Mouse (Mus musculus): ENCODE results near the gene Mfsd2b. TPM values are rescaled to one million over a fixed set of nuclear protein-coding genes. Genes with fewer than 3 reads are reported as not detected.

Gene Mfsd2b
- polyA plus RNA-seq, 1 experiment from 2014 or later = 0.81 TPM

- Histone ChIP-seq H3K9me3 (no peaks in the 10 kb centered on the region), H3K36me3 (no peaks in the 10 kb centered on the region), H3K27me3 (no peaks in the 10 kb centered on the region), H3K4me2 (replicated peaks) (no peak overlapping the region), H3K4me3 (no peak overlapping the region), H3K9ac (replicated peaks) (no peak overlapping the region), H3K27ac (replicated peaks) (no peak overlapping the region), H3K4me1 (peaks cover 11% of the 10 kb centered on the region)
- ATAC-seq (replicated peaks) = no peak
- 60% methylated on average over 4 of the region's 4 CpGs for WGBS
Measured at GRCm38 (mm10) chr12:4872273-4872672, 1.9 kb downstream of the Mfsd2b start.

GRCm38 (mm10) chr12:4871260-4871659, 2.9 kb downstream of the Mfsd2b start:
- Histone ChIP-seq H3K27me3 (no peaks in the 10 kb centered on the region), H3K27ac (replicated peaks) (no peak overlapping the region), H3K4me2 (replicated peaks) (no peak overlapping the region), H3K9ac (replicated peaks) (no peak overlapping the region), H3K9me3 (no peaks in the 10 kb centered on the region), H3K36me3 (no peaks in the 10 kb centered on the region), H3K4me1 (peaks cover 11% of the 10 kb centered on the region), H3K4me3 (no peak overlapping the region)
- no peak for ATAC-seq (replicated peaks)
- 92% methylated on average over 5 of the region's 5 CpGs for WGBS

GRCm38 (mm10) chr12:4868924-4869323, 5.2 kb downstream of the Mfsd2b start:
- H3K9ac ChIP-seq (replicated peaks) = no peak overlapping the region
- no peak overlapping the region for H3K4me3 ChIP-seq
- H3K9me3 ChIP-seq = no peaks in the 10 kb centered on the region
- no peak overlapping the region for H3K4me2 ChIP-seq (replicated peaks)
- no peaks in the 10 kb centered on the region for H3K36me3 ChIP-seq
- peaks cover 3% of the 10 kb centered on the region for H3K4me1 ChIP-seq
- H3K27ac ChIP-seq (replicated peaks) = no peak overlapping the region
- no peak for ATAC-seq (replicated peaks)
- 82% methylated on average over 8 of the region's 8 CpGs for WGBS
- no peaks in the 10 kb centered on the region for H3K27me3 ChIP-seq

GRCm38 (mm10) chr12:4864338-4864690, 9.8 kb downstream of the Mfsd2b start:
- Histone ChIP-seq H3K27me3 (no peaks in the 10 kb centered on the region), H3K4me1 (no peaks in the 10 kb centered on the region), H3K36me3 (no peaks in the 10 kb centered on the region), H3K27ac (replicated peaks) (no peak overlapping the region), H3K9ac (replicated peaks) (no peak overlapping the region), H3K4me3 (no peak overlapping the region), H3K4me2 (replicated peaks) (no peak overlapping the region), H3K9me3 (no peaks in the 10 kb centered on the region)
- 75% methylated on average over 4 of the region's 4 CpGs for WGBS
- no peak for ATAC-seq (replicated peaks)

- no peaks in the 10 kb centered on the region for H3K4me1 ChIP-seq
- no peak overlapping the region for H3K4me3 ChIP-seq
- H3K4me2 ChIP-seq (replicated peaks) = no peak overlapping the region
- WGBS = 71% methylated on average over 4 of the region's 4 CpGs
- no peak overlapping the region for H3K9ac ChIP-seq (replicated peaks)
- no peak overlapping the region for H3K27ac ChIP-seq (replicated peaks)
- no peaks in the 10 kb centered on the region for H3K27me3 ChIP-seq
- no peak for ATAC-seq (replicated peaks)
- no peaks in the 10 kb centered on the region for H3K36me3 ChIP-seq
- H3K9me3 ChIP-seq = no peaks in the 10 kb centered on the region
Measured at GRCm38 (mm10) chr12:4863654-4864337, 10.4 kb downstream of the Mfsd2b start.

GRCm38 (mm10) chr12:4862672-4863071, 11.5 kb downstream of the Mfsd2b start:
- Histone ChIP-seq H3K27ac (replicated peaks) (no peak overlapping the region), H3K4me1 (no peaks in the 10 kb centered on the region), H3K9me3 (no peaks in the 10 kb centered on the region), H3K4me3 (no peak overlapping the region), H3K9ac (replicated peaks) (no peak overlapping the region), H3K36me3 (no peaks in the 10 kb centered on the region), H3K27me3 (no peaks in the 10 kb centered on the region), H3K4me2 (replicated peaks) (no peak overlapping the region)
- WGBS = 89% methylated on average over 4 of the region's 4 CpGs
- ATAC-seq (replicated peaks) = no peak

GRCm38 (mm10) chr12:4859241-4859914, 14.8 kb downstream of the Mfsd2b start:
- no peak for ATAC-seq (replicated peaks)
- Histone ChIP-seq H3K27ac (replicated peaks) (no peak overlapping the region), H3K4me1 (no peaks in the 10 kb centered on the region), H3K36me3 (peaks cover 4% of the 10 kb centered on the region; the same call in 1 of the 2 replicates), H3K9ac (replicated peaks) (no peak overlapping the region), H3K9me3 (no peaks in the 10 kb centered on the region), H3K4me3 (no peak overlapping the region), H3K4me2 (replicated peaks) (no peak overlapping the region), H3K27me3 (no peaks in the 10 kb centered on the region)
- WGBS = 71% methylated on average over 11 of the region's 11 CpGs

- Histone ChIP-seq H3K4me3 (no peak overlapping the region), H3K27me3 (no peaks in the 10 kb centered on the region), H3K27ac (replicated peaks) (no peak overlapping the region), H3K9ac (replicated peaks) (no peak overlapping the region), H3K4me2 (replicated peaks) (no peak overlapping the region), H3K4me1 (no peaks in the 10 kb centered on the region), H3K36me3 (peaks cover 4% of the 10 kb centered on the region; the same call in 1 of the 2 replicates), H3K9me3 (no peaks in the 10 kb centered on the region)
- ATAC-seq (replicated peaks) = no peak
- 94% methylated on average over 2 of the region's 2 CpGs for WGBS
Measured at GRCm38 (mm10) chr12:4856834-4857233, 17.3 kb downstream of the Mfsd2b start.

GRCm38 (mm10) chr12:4856160-4856559, 18.0 kb downstream of the Mfsd2b start:
- no peak overlapping the region for H3K27ac ChIP-seq (replicated peaks)
- no peak overlapping the region for H3K4me2 ChIP-seq (replicated peaks)
- H3K27me3 ChIP-seq = no peaks in the 10 kb centered on the region
- peaks cover 5% of the 10 kb centered on the region; the same call in 1 of the 2 replicates for H3K36me3 ChIP-seq
- no peak overlapping the region for H3K9ac ChIP-seq (replicated peaks)
- 96% methylated on average over 5 of the region's 5 CpGs for WGBS
- H3K4me1 ChIP-seq = no peaks in the 10 kb centered on the region
- no peak overlapping the region for H3K4me3 ChIP-seq
- no peaks in the 10 kb centered on the region for H3K9me3 ChIP-seq
- no peak for ATAC-seq (replicated peaks)

GRCm38 (mm10) chr12:4843741-4844140, 30.4 kb downstream of the Mfsd2b start:
- H3K4me2 ChIP-seq (replicated peaks) = peak overlapping the region; percentile 60
- H3K4me1 ChIP-seq = peaks cover 23% of the 10 kb centered on the region
- peak overlapping the region; percentile 43 for H3K9ac ChIP-seq (replicated peaks)
- 0 out of 2 replicates have a peak overlapping the region, but pooled peaks have one; percentile 25 for H3K27ac ChIP-seq (replicated peaks)
- no peaks in the 10 kb centered on the region for H3K9me3 ChIP-seq
- WGBS = under 1% methylated on average over 12 of the region's 12 CpGs
- peaks cover 6% of the 10 kb centered on the region; the same call in 1 of the 2 replicates for H3K27me3 ChIP-seq
- H3K4me3 ChIP-seq = peak overlapping the region; percentile 61
- H3K36me3 ChIP-seq = no peaks in the 10 kb centered on the region
- ATAC-seq (replicated peaks) = peak; percentile 43

GRCm38 (mm10) chr12:4842890-4843597, 31.1 kb downstream of the Mfsd2b start, which contains the start of gene Wdcp:
Gene Wdcp (plus strand): TSS chr12:4843303.
- 1% methylated on average over 30 of the region's 30 CpGs for WGBS
- Histone ChIP-seq H3K4me3 (peak within 1 kb of the TSS; percentile 61), H3K27ac (replicated peaks) (0 out of 2 replicates have a peak within 1 kb of the TSS, but pooled peaks have one; percentile 25), H3K4me2 (replicated peaks) (peak within 1 kb of the TSS; percentile 60), H3K9ac (replicated peaks) (peak within 1 kb of the TSS; percentile 43), H3K4me1 (peaks cover 23% of the 10 kb centered on the region), H3K27me3 (peaks cover 6% of the 10 kb centered on the region; the same call in 1 of the 2 replicates), H3K36me3 (no peaks in the 10 kb centered on the region), H3K9me3 (no peaks in the 10 kb centered on the region)
- peak; percentile 94 for ATAC-seq (replicated peaks)

- ATAC-seq (replicated peaks) = no peak; the same call in 1 of the 2 replicates
- WGBS = 93% methylated on average over 8 of the region's 8 CpGs
- Histone ChIP-seq H3K4me1 (peaks cover 23% of the 10 kb centered on the region), H3K36me3 (no peaks in the 10 kb centered on the region), H3K4me3 (peak overlapping the region; percentile 61; the same call in 1 of the 2 replicates), H3K27me3 (peaks cover 6% of the 10 kb centered on the region; the same call in 1 of the 2 replicates), H3K9me3 (no peaks in the 10 kb centered on the region), H3K9ac (replicated peaks) (no peak overlapping the region), H3K27ac (replicated peaks) (no peak overlapping the region), H3K4me2 (replicated peaks) (no peak overlapping the region)
Measured at GRCm38 (mm10) chr12:4842456-4842855, 31.7 kb downstream of the Mfsd2b start.
